Mouse (Mus musculus): Measurements from ENCODE around the gene Clpb. TPM values are rescaled to one million over a fixed set of nuclear protein-coding genes. Genes with fewer than 3 reads are reported as not detected.

Gene Clpb
- polyA plus RNA-seq, 1 experiment from 2014 or later: 33.0 TPM

DNA sequence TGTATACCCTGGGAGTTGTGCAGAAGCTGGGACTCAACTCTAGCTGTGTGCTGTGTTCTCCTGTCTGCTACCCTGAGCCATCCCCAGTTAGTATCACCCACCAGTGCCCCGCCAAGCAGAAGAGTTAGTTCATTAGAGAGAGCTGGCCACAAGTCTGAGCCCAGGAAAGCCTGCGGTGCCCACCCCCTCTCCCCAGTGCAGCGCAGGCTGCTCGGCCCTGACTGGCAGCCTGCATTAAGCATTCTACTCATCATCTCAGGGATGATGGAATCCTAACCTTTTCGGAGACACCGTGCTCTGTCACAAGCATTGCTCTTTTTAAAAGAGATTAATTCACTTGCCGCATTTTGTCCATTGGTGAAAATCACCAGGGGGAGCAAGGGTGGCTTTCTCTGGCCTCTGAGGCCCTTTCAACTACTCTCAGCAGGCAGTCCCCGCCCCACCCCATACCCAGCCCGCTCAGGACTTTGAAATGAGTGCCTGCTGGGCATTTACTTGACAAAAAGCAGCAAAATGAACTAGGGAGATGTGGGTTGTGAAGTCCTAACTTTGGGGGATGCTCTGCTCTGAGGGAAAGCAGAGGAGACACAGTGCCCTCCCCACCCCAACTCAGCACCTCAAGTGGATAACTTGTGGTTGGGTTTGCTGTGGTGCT is 20.7 kb downstream of the Clpb start:
- no peaks in the 10 kb centered on the region for H3K27me3 ChIP-seq (ENCODE audit: control insufficient read depth, insufficient read depth, low read length)
- no peaks in the 10 kb centered on the region for H3K9me3 ChIP-seq (ENCODE audit: control insufficient read depth, low read length)
- peaks cover 16% of the 10 kb centered on the region for H3K4me1 ChIP-seq (replicated peaks; ENCODE audit: control insufficient read depth, insufficient read depth, low read length)
- no peak overlapping the region for H3K4me2 ChIP-seq (replicated peaks)
- 9% methylated on average over 9 of the region's 9 CpGs for WGBS
- no peak overlapping the region for H3K27ac ChIP-seq
- no peak overlapping the region for H3K4me3 ChIP-seq (replicated peaks; ENCODE audit: low read length)
- peak; percentile 52; the same call in 1 of the 2 replicates for ATAC-seq (ENCODE audit: low FRiP score)
- H3K9ac ChIP-seq: no peak overlapping the region
- no peak for DNase-seq (ENCODE audit: low spot score)
- peaks cover 19% of the 10 kb centered on the region for H3K36me3 ChIP-seq (replicated peaks; ENCODE audit: control insufficient read depth, insufficient read depth)

DNA sequence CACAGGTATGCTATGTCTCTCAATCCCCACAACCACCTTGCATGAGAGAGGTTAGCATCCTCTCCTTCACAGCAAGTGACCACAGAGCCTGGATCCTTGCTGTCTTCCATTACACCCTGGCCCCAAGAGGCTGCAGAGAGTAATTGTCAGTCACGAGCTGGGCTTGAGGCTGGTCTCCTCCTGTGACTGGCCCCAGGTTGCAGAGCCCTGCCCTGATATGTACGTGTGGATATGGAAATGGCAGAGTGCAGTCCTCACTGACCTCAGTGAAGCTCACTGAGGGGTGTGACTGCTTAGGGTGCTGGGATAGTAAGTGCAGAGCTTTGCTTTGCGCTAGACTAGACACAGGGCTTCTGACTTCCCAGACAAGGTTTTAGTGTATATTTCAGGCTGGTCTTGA is 21.2 kb downstream of the Clpb start:
- ATAC-seq (ENCODE audit: low FRiP score) (no peak), DNase-seq (ENCODE audit: low spot score) (no peak)
- no peak overlapping the region for H3K9ac ChIP-seq
- H3K36me3 ChIP-seq (replicated peaks; ENCODE audit: control insufficient read depth, insufficient read depth): peaks cover 22% of the 10 kb centered on the region
- peaks cover 16% of the 10 kb centered on the region for H3K4me1 ChIP-seq (replicated peaks; ENCODE audit: control insufficient read depth, insufficient read depth, low read length)
- no peaks in the 10 kb centered on the region for H3K9me3 ChIP-seq (ENCODE audit: control insufficient read depth, low read length)
- H3K4me3 ChIP-seq (replicated peaks; ENCODE audit: low read length): no peak overlapping the region
- WGBS: 24% methylated on average over 3 of the region's 3 CpGs
- H3K27me3 ChIP-seq (ENCODE audit: control insufficient read depth, insufficient read depth, low read length): no peaks in the 10 kb centered on the region
- H3K27ac ChIP-seq: no peak overlapping the region
- no peak overlapping the region for H3K4me2 ChIP-seq (replicated peaks)

DNA sequence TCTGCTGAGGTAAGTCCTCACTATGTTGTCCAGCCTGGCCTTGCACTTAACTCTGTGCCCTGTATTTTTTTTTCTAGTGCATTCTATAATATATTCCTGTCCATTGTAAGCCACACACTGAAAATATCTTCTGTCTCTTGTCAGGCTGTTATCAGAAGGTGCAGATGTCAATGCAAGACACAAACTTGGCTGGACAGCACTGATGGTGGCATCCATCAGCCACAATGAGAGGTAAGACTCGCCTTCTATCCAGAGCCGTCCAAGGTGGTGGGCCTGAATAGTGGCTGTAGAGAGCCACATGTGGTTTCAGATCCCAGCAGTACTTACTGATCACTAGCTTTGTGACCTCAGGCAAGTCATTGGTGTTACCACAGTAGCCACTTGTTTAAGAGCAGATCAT is 23.7 kb downstream of the Clpb start:
- DNase-seq (ENCODE audit: low spot score): no peak
- no peak for ATAC-seq (ENCODE audit: low FRiP score)
- no peak overlapping the region for H3K4me2 ChIP-seq (replicated peaks)
- 98% methylated on average over 2 of the region's 2 CpGs for WGBS
- H3K4me1 ChIP-seq (replicated peaks; ENCODE audit: control insufficient read depth, insufficient read depth, low read length): peaks cover 12% of the 10 kb centered on the region
- H3K9me3 ChIP-seq (ENCODE audit: control insufficient read depth, low read length): no peaks in the 10 kb centered on the region
- no peak overlapping the region for H3K27ac ChIP-seq
- no peak overlapping the region for H3K9ac ChIP-seq
- no peaks in the 10 kb centered on the region for H3K27me3 ChIP-seq (ENCODE audit: control insufficient read depth, insufficient read depth, low read length)
- H3K36me3 ChIP-seq (replicated peaks; ENCODE audit: control insufficient read depth, insufficient read depth): peaks cover 22% of the 10 kb centered on the region
- H3K4me3 ChIP-seq (replicated peaks; ENCODE audit: low read length): no peak overlapping the region

DNA sequence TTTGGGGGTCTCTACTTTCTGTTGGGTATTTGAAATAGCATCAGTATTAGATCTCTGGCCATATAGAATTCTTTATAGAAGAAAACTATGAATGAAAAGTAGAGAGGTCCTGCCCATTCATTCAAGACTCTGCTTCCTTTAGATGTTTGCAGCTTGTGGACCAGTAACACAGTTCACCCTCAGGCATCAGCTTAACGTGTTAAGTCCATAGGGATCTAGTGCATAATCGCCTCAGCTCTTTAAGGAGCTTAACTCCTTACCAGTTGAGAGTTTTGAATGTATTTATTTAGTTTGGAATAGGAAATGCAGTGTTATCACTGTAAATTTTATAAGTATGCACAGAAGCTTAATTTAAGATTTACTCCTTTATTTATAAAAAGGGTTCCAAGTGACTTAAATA is 27.0 kb downstream of the Clpb start:
- no peak overlapping the region for H3K9ac ChIP-seq
- H3K4me1 ChIP-seq (replicated peaks; ENCODE audit: control insufficient read depth, insufficient read depth, low read length): no peaks in the 10 kb centered on the region
- H3K36me3 ChIP-seq (replicated peaks; ENCODE audit: control insufficient read depth, insufficient read depth): peaks cover 22% of the 10 kb centered on the region
- H3K4me2 ChIP-seq (replicated peaks): no peak overlapping the region
- no peak overlapping the region for H3K4me3 ChIP-seq (replicated peaks; ENCODE audit: low read length)
- ATAC-seq (ENCODE audit: low FRiP score): no peak
- WGBS: 67% methylated on average over 2 of the region's 2 CpGs
- H3K9me3 ChIP-seq (ENCODE audit: control insufficient read depth, low read length): no peaks in the 10 kb centered on the region
- H3K27me3 ChIP-seq (ENCODE audit: control insufficient read depth, insufficient read depth, low read length): no peaks in the 10 kb centered on the region
- H3K27ac ChIP-seq: no peak overlapping the region
- no peak for DNase-seq (ENCODE audit: low spot score)

DNA sequence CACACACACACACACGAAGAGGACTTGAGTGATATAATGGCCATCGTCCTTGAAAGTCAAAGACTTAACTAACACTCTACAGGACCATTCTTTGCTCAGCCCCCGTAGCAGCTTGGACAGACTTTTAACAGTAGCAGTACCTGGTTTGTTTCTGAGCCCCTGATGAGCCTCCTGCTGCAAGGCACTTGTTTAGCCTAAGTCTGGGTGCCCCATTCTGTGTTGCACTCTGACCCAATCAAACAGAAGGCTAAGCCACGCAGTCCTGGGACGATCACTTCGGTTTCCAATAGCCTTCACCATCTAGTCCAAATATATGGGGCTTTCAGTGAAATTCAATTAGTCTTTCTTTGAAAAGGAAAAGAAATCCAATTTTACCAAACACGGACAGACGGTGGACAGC is 28.4 kb downstream of the Clpb start:
- Histone ChIP-seq H3K4me3 (replicated peaks; ENCODE audit: low read length) (no peak overlapping the region), H3K36me3 (replicated peaks; ENCODE audit: control insufficient read depth, insufficient read depth) (peaks cover 22% of the 10 kb centered on the region), H3K4me1 (replicated peaks; ENCODE audit: control insufficient read depth, insufficient read depth, low read length) (no peaks in the 10 kb centered on the region), H3K4me2 (replicated peaks) (no peak overlapping the region), H3K27me3 (ENCODE audit: control insufficient read depth, insufficient read depth, low read length) (no peaks in the 10 kb centered on the region), H3K27ac (no peak overlapping the region), H3K9me3 (ENCODE audit: control insufficient read depth, low read length) (no peaks in the 10 kb centered on the region), H3K9ac (no peak overlapping the region)
- no peak for ATAC-seq (ENCODE audit: low FRiP score)
- WGBS: 75% methylated on average over 8 of the region's 8 CpGs
- no peak for DNase-seq (ENCODE audit: low spot score)

DNA sequence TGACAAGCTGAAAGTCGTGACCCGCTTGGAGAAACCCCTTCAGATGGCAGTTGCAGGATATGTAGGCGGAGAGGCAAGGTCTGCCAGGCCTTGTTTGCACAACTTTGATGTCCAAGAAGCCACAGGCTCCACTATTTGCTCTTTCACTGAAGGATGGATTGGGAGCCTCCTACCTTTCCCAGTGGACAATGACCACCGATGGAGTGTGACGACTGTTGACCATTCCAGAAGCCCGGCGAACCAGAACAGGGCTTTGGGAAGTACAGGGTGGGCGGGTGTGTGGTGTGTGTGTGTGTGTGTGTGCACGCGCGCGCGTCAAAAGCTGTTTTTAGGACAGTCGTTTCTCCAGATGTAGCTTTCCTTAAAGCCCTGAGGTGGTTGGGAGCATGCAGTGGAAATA is 29.0 kb downstream of the Clpb start:
- Histone ChIP-seq H3K9ac (no peak overlapping the region), H3K27me3 (ENCODE audit: control insufficient read depth, insufficient read depth, low read length) (no peaks in the 10 kb centered on the region), H3K4me3 (replicated peaks; ENCODE audit: low read length) (no peak overlapping the region), H3K4me1 (replicated peaks; ENCODE audit: control insufficient read depth, insufficient read depth, low read length) (0 out of 2 replicates have a peak, but pooled peaks cover 3% of the 10 kb centered on the region), H3K36me3 (replicated peaks; ENCODE audit: control insufficient read depth, insufficient read depth) (peaks cover 19% of the 10 kb centered on the region), H3K9me3 (ENCODE audit: control insufficient read depth, low read length) (no peaks in the 10 kb centered on the region), H3K4me2 (replicated peaks) (no peak overlapping the region), H3K27ac (no peak overlapping the region)
- DNase-seq (ENCODE audit: low spot score) (no peak), ATAC-seq (ENCODE audit: low FRiP score) (no peak)
- WGBS: 51% methylated on average over 14 of the region's 14 CpGs

DNA sequence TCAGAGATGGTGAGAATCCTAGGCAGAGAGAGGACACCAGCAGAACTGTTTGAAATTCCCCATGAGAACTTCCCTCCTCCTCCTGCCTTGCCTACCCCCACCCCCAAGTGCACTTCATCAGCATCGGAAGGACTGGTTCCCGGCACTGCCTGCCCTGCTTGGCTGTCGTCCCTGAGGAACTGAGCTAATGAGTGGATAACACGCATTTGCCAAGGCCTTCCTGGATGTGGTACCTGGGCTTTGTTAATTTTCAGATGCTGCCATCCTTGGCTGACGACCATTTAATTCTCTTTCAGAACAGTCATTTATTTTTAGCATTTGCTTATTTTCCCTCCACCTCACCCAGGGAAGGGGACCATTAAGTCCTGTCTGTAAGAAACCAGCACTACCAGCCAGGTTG is 32.0 kb downstream of the Clpb start:
- Histone ChIP-seq H3K27ac (no peak overlapping the region), H3K9ac (no peak overlapping the region), H3K4me3 (replicated peaks; ENCODE audit: low read length) (no peak overlapping the region), H3K4me2 (replicated peaks) (no peak overlapping the region), H3K36me3 (replicated peaks; ENCODE audit: control insufficient read depth, insufficient read depth) (no peaks in the 10 kb centered on the region), H3K9me3 (ENCODE audit: control insufficient read depth, low read length) (no peaks in the 10 kb centered on the region), H3K4me1 (replicated peaks; ENCODE audit: control insufficient read depth, insufficient read depth, low read length) (0 out of 2 replicates have a peak, but pooled peaks cover 4% of the 10 kb centered on the region), H3K27me3 (ENCODE audit: control insufficient read depth, insufficient read depth, low read length) (no peaks in the 10 kb centered on the region)
- 44% methylated on average over 5 of the region's 5 CpGs for WGBS
- DNase-seq (ENCODE audit: low spot score): no peak
- no peak for ATAC-seq (ENCODE audit: low FRiP score)

DNA sequence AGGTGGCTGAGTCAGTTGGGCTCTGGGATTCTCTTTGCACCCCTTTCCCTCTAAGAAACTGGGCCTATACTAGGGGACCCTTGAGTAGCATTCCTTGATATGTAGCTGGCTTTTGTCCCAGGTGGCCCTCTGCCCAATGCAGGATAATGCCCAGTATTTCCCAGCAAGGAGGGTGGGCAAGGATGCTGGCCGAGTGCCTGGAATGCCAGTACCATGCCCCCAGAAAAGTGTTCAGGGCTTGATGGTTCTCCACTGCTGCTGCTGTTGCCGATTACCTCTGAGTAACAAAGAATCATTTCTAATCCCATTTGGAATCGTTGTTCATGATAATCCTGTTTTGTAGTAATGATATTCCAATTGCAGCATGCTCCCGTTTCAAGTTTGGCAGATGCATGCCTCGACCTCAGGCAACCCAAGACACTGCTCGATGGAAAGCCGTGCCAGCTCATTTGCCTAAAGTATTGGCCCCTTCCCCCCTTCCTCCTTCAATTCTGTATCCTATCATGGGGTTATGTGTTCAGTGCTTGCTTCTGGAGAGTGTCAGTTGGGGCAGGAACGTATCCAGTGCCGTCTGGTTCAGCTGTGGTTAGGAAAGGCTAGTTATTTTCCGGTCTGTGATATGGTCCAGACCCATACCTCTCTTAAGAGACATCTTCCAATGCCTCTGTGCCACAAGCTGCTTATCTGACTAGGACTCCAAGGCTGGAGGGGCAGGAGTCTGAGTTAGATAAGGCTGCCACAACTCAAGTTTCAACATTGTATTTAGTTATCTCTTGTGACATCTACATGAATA is 33.7 kb downstream of the Clpb start:
- ATAC-seq (ENCODE audit: low FRiP score): peak; percentile 40; the same call in 1 of the 2 replicates
- peak; percentile 51 for DNase-seq (ENCODE audit: low spot score)
- no peak overlapping the region for H3K4me3 ChIP-seq (replicated peaks; ENCODE audit: low read length)
- no peak overlapping the region for H3K4me2 ChIP-seq (replicated peaks)
- no peaks in the 10 kb centered on the region for H3K9me3 ChIP-seq (ENCODE audit: control insufficient read depth, low read length)
- H3K27me3 ChIP-seq (ENCODE audit: control insufficient read depth, insufficient read depth, low read length): no peaks in the 10 kb centered on the region
- no peak overlapping the region for H3K27ac ChIP-seq
- H3K9ac ChIP-seq: no peak overlapping the region
- 0 out of 2 replicates have a peak, but pooled peaks cover 4% of the 10 kb centered on the region for H3K4me1 ChIP-seq (replicated peaks; ENCODE audit: control insufficient read depth, insufficient read depth, low read length)
- no peaks in the 10 kb centered on the region for H3K36me3 ChIP-seq (replicated peaks; ENCODE audit: control insufficient read depth, insufficient read depth)
- WGBS: 66% methylated on average over 10 of the region's 10 CpGs

DNA sequence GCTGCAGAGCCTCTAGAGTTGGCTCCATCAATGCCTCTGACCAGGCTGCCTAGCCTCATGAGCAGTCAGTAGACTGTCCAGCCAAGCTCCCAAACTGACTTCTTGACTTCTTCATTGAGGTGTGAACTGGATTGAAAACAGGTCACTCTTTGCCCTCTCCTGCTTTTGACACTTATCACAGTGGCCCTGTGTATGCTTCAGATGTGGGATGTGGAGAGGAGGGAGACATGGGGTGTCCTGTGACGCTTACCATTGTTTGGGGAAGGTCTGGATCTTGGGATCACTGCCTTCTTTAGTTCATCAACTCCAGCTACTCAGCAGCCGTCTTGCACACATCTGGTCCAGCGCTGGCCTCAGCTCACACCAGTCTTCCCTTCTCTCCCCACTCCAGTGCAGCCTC is 36.9 kb downstream of the Clpb start:
- ATAC-seq (ENCODE audit: low FRiP score) (no peak), DNase-seq (ENCODE audit: low spot score) (no peak)
- WGBS: 76% methylated on average over 3 of the region's 3 CpGs
- Histone ChIP-seq H3K4me2 (replicated peaks) (no peak overlapping the region), H3K27me3 (ENCODE audit: control insufficient read depth, insufficient read depth, low read length) (no peaks in the 10 kb centered on the region), H3K4me1 (replicated peaks; ENCODE audit: control insufficient read depth, insufficient read depth, low read length) (0 out of 2 replicates have a peak, but pooled peaks cover 4% of the 10 kb centered on the region), H3K9me3 (ENCODE audit: control insufficient read depth, low read length) (no peaks in the 10 kb centered on the region), H3K9ac (no peak overlapping the region), H3K4me3 (replicated peaks; ENCODE audit: low read length) (no peak overlapping the region), H3K27ac (no peak overlapping the region), H3K36me3 (replicated peaks; ENCODE audit: control insufficient read depth, insufficient read depth) (no peaks in the 10 kb centered on the region)
